Mouse (Mus musculus) left cerebral cortex, postnatal 10 days (tissue): ENCODE measurements around the gene Clec4n. TPM values are rescaled to one million over a fixed set of nuclear protein-coding genes. Genes with fewer than 3 reads are reported as not detected.
"Not testable (repeated sequence)": the region's sequence is repeated elsewhere in the genome, so short reads cannot be mapped to it uniquely, and the experiment has no call there.

Source experiments
- DNase-seq, 2 experiments: peaks; one replicate each; pipeline ENCODE4 v3.0.0; 2021 to 2022; ENCODE audit warnings: low spot score in 2 of 2, mixed read lengths in 1 of 2; ENCODE audit errors: extremely low spot score in 1 of 2
- intact Hi-C: fragments of 180-260 bp; cut with DNase I; formaldehyde crosslinking; loops from one replicate; pipeline ENCODE4 v1.15.1; 2025
- total RNA-seq, 2 experiments: library from RNA; stranded (reverse); gene quantifications; 2 replicates each; pipeline ENCODE4 v1.2.3; 2021

The Clec4n gene
- total RNA-seq, 2 experiments from 2014 or later, result not detected

DNA sequence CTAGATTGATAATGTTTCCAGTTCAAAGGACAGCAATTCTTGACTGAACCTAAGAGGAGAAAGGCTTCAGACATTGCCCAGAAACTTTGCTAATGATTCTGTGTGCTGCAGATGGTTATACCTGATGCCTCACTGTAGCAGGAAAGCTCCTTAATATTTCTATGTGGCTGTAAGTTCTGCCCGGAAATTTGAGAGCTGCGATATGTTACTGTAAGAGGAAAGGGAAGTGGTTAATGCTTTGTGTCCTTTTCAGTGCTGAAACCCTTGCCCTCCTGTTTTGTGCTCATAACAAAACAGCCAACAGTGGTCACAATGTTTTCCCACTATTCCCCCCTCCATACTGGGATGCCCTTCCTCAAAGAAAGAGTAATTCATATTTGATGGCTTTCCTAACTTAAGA lies 56.7 kb downstream of the Clec4n start:
- DNase-seq, result no peak
- intact Hi-C loops, result no loop called here

DNA sequence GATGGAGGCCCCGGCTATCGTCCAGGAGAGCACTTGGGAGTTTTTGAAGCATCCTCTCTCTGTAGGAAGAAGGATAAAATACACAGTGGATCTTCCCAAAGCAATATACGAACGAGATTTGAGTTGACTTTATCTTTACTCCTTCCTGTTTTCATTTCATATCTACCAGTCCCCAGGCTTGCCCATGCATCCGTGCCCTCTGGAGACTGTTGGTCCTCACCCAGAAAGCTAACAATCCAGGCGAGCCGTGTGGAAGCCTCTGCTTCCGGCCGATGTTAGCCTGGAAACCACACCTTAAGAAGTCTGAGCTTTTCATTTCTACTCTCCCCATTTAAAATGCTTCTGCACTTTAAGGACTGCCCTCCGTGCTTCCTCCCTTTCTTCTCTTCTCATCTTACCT lies 59.3 kb downstream of the Clec4n start:
- intact Hi-C loops, result no loop called here
- DNase-seq, result no peak

DNA sequence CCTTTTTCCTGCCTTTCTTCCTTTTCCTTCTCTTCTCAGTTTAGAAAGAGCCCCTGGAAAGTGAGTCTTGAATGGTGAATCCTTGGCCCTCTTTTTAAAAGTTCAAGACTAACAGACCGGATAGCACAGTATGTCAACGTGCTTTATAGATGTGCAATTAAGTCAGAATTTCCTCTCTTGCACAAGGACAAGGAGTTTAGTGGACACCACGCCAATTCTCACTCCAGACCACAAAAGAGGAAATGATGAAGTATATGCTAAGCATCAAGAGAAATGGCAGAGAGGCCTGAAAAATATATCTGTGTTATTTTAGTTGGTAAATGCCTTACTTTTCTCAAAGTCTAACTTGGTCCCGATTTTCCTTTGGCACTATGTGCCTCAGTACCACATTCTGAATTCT lies 60.1 kb downstream of the Clec4n start, which contains the start of gene Clec4e:
Clec4e (minus strand) TSS at position 118 of the 400 bp plus-strand sequence.
- intact Hi-C loops, result no loop called here
- no peak for DNase-seq

GRCm38 (mm10) chr6:123292751-123293400 lies 63.2 kb downstream of the Clec4n start:
- intact Hi-C loops, result no loop called here
- DNase-seq, result no peak

- intact Hi-C loops, DNase-seq: not testable (repeated sequence)
Measured at GRCm38 (mm10) chr6:123293509-123293908, 63.9 kb downstream of the Clec4n start.

Other genes starting within 250 kb of the Clec4n start
- gene Clec4a4, start 239.5 kb upstream of the Clec4n start, total RNA-seq, result not detected
- not detected for gene Clec4b1, start 179.9 kb upstream of the Clec4n start, total RNA-seq
- 1 to 10 TPM in 1 of 2 experiments, under 1 TPM in 1; 0.67 to 2.5 TPM for gene Clec4a2, start 123.4 kb upstream of the Clec4n start, total RNA-seq
- gene Clec4b2, start 57.0 kb upstream of the Clec4n start, total RNA-seq, result not detected
- not detected for gene Clec4d, start 32.3 kb downstream of the Clec4n start, total RNA-seq
- gene Clec4e, start 60.0 kb downstream of the Clec4n start, total RNA-seq, result not detected
- not detected for gene Vmn2r19, start 78.5 kb downstream of the Clec4n start, total RNA-seq
- under 1 TPM in 1 of 2 experiments, not detected in 1; 0.04 TPM for gene Vmn2r20, start 188.3 kb downstream of the Clec4n start, total RNA-seq